Mouse (Mus musculus) MEL (cell line): ENCODE results near the gene Slc35b2. TPM values are rescaled to one million over a fixed set of nuclear protein-coding genes. Genes with fewer than 3 reads are reported as not detected.

ENCODE experiments used
- DNase-seq: peaks from one replicate; pipeline ENCODE4 v3.0.0; 2011; ENCODE audit warnings: low read depth, low spot score
- H3K27ac ChIP-seq: 2 replicates; pipeline ENCODE4 v1.5.1; 2012; ENCODE audit warnings: low read depth, mild to moderate bottlenecking, control low read depth, low read length, moderate library complexity; ENCODE audit not compliant: control insufficient read depth
- H3K27me3 ChIP-seq, 2 experiments: fragments of 150-350 bp in 1 of 2; sonication (generic) in 1 of 2; 2 replicates each; pipeline ENCODE4 v1.6.1; 2012; ENCODE audit warnings: low read length in 2 of 2, mild to moderate bottlenecking in 2 of 2, improper control_type of control experiment in 1 of 2, moderate library complexity in 1 of 2; ENCODE audit not compliant: insufficient read depth in 2 of 2, control insufficient read depth in 1 of 2
- H3K36me3 ChIP-seq, 2 experiments: 2 replicates each; pipeline ENCODE4 v1.6.1; 2012 to 2014; ENCODE audit warnings: low read length in 2 of 2, improper control_type of control experiment in 1 of 2, inconsistent platforms in 1 of 2, mild to moderate bottlenecking in 1 of 2; ENCODE audit not compliant: insufficient read depth in 2 of 2, control insufficient read depth in 1 of 2
- H3K4me1 ChIP-seq, 2 experiments: fragments of 150-350 bp in 1 of 2; sonication (generic) in 1 of 2; 2 replicates each; pipeline ENCODE4 v1.6.1; 2012; ENCODE audit warnings: low read length in 2 of 2, improper control_type of control experiment in 1 of 2, mild to moderate bottlenecking in 1 of 2; ENCODE audit not compliant: insufficient read depth in 2 of 2, control insufficient read depth in 1 of 2
- H3K4me3 ChIP-seq, 2 experiments: fragments of 150-350 bp in 1 of 2; sonication (generic) in 1 of 2; 2 replicates each; pipeline ENCODE4 v1.5.1; 2012; ENCODE audit warnings: low read depth in 2 of 2, low read length in 2 of 2, mild to moderate bottlenecking in 2 of 2, moderate library complexity in 2 of 2, control low read depth in 1 of 2, improper control_type of control experiment in 1 of 2; ENCODE audit not compliant: control insufficient read depth in 1 of 2, insufficient read depth in 1 of 2
- H3K79me2 ChIP-seq: 2 replicates; pipeline ENCODE4 v1.6.1; 2012; ENCODE audit warnings: mild to moderate bottlenecking, low read length, moderate library complexity; ENCODE audit not compliant: control insufficient read depth, poor library complexity, insufficient read depth
- H3K9ac ChIP-seq: 2 replicates; pipeline ENCODE4 v1.6.1; 2012; ENCODE audit warnings: low read depth, mild to moderate bottlenecking, control low read depth, low read length, moderate library complexity; ENCODE audit not compliant: control insufficient read depth, poor library complexity, severe bottlenecking
- H3K9me3 ChIP-seq: fragments of 150-350 bp; sonication (generic); replicated peaks from 2 replicates; pipeline ENCODE4 v1.6.1; 2012; ENCODE audit warnings: mild to moderate bottlenecking, low read length, improper control_type of control experiment, moderate library complexity; ENCODE audit not compliant: insufficient read depth
- BHLHE40 ChIP-seq: IDR thresholded peaks from 2 replicates; pipeline ENCODE4 v1.6.1; 2012; ENCODE audit warnings: low read depth, mild to moderate bottlenecking, inconsistent platforms, low read length, improper control_type of control experiment, borderline replicate concordance
- CTCF ChIP-seq, 3 experiments: IDR thresholded peaks in 2 of 3; conservative IDR thresholded peaks in 1 of 3; 2 replicates each; pipeline ENCODE4 v1.5.1; 2011 to 2012; ENCODE audit warnings: low read length in 3 of 3, low read depth in 2 of 3, mild to moderate bottlenecking in 2 of 3, improper control_type of control experiment in 1 of 3, inconsistent platforms in 1 of 3, mixed read lengths in 1 of 3, moderate library complexity in 1 of 3; ENCODE audit not compliant: control insufficient read depth in 1 of 3, insufficient read depth in 1 of 3, poor library complexity in 1 of 3, severe bottlenecking in 1 of 3
- E2F4 ChIP-seq: IDR thresholded peaks from 2 replicates; pipeline ENCODE4 v1.6.1; 2011; ENCODE audit warnings: low read depth, low read length, improper control_type of control experiment, borderline replicate concordance
- EP300 ChIP-seq, 2 experiments: IDR thresholded peaks; 2 replicates each; pipeline ENCODE4 v1.6.1; 2011; ENCODE audit warnings: improper control_type of control experiment in 2 of 2, low read length in 2 of 2, low read depth in 1 of 2, mild to moderate bottlenecking in 1 of 2
- ETS1 ChIP-seq: IDR thresholded peaks from 2 replicates; pipeline ENCODE4 v1.6.1; 2012; ENCODE audit warnings: low read depth, mild to moderate bottlenecking, inconsistent platforms, low read length, improper control_type of control experiment, moderate library complexity
- GABPA ChIP-seq: IDR thresholded peaks from 2 replicates; pipeline ENCODE4 v1.6.1; 2012; ENCODE audit warnings: low read depth, mild to moderate bottlenecking, inconsistent platforms, low read length, improper control_type of control experiment, moderate library complexity
- GATA1 ChIP-seq: IDR thresholded peaks from 2 replicates; pipeline ENCODE4 v1.6.1; 2011; ENCODE audit warnings: low read depth, low read length, improper control_type of control experiment
- JUND ChIP-seq: IDR thresholded peaks from 2 replicates; pipeline ENCODE4 v1.6.1; 2011; ENCODE audit warnings: low read depth, mild to moderate bottlenecking, improper control_type of control experiment, low read length
- KAT2A ChIP-seq: conservative IDR thresholded peaks from 2 replicates; pipeline ENCODE4 v1.6.1; 2012; ENCODE audit warnings: low read depth, low read length, improper control_type of control experiment, inconsistent platforms
- MYC ChIP-seq: IDR thresholded peaks from 2 replicates; pipeline ENCODE4 v1.6.1; 2011; ENCODE audit warnings: low read depth, mild to moderate bottlenecking, low read length, improper control_type of control experiment, moderate library complexity
- RCOR1 ChIP-seq: IDR thresholded peaks from 2 replicates; pipeline ENCODE4 v1.6.1; 2012; ENCODE audit warnings: low read depth, mild to moderate bottlenecking, inconsistent platforms, low read length, improper control_type of control experiment
- SIN3A ChIP-seq: IDR thresholded peaks from 2 replicates; pipeline ENCODE4 v1.6.1; 2012; ENCODE audit warnings: low read length, improper control_type of control experiment, inconsistent platforms
- SMC3 ChIP-seq: IDR thresholded peaks from 2 replicates; pipeline ENCODE4 v1.6.1; 2011; ENCODE audit warnings: low read depth, low read length, improper control_type of control experiment
- TBP ChIP-seq: IDR thresholded peaks from 2 replicates; pipeline ENCODE4 v1.8.0; 2011; ENCODE audit warnings: low read depth, low read length, improper control_type of control experiment
- ZKSCAN1 ChIP-seq: IDR thresholded peaks from 2 replicates; pipeline ENCODE4 v1.6.1; 2012; ENCODE audit warnings: low read depth, mild to moderate bottlenecking, inconsistent platforms, low read length, improper control_type of control experiment, moderate library complexity
- ZNF384 ChIP-seq: IDR thresholded peaks from 2 replicates; pipeline ENCODE4 v1.6.1; 2012; ENCODE audit warnings: low read depth, mild to moderate bottlenecking, inconsistent platforms, low read length, improper control_type of control experiment
- polyA plus RNA-seq, 2 experiments: library from polyadenylated mRNA; stranded (reverse) in 1 of 2; unstranded in 1 of 2; fragments of >175 nt in 1 of 2; fragments of >200 nt in 1 of 2; gene quantifications; 2 replicates each; pipeline versions ENCODE4 v1.2.1 to v1.2.4; 2012; ENCODE audit warnings: low replicate concordance in 2 of 2, low read depth in 1 of 2; ENCODE audit not compliant: insufficient read length in 2 of 2, insufficient read depth in 1 of 2, missing spikeins in 1 of 2
- total RNA-seq: library from RNA; depleted of rRNA; stranded (reverse); fragments of 300-350 nt; gene quantifications from 2 replicates; pipeline ENCODE4 v1.2.3, GENCODE M21; 2012

The Slc35b2 gene
- total and polyA plus RNA-seq, 3 experiments: 81.7 to 111 TPM; not detected in 1

DNA sequence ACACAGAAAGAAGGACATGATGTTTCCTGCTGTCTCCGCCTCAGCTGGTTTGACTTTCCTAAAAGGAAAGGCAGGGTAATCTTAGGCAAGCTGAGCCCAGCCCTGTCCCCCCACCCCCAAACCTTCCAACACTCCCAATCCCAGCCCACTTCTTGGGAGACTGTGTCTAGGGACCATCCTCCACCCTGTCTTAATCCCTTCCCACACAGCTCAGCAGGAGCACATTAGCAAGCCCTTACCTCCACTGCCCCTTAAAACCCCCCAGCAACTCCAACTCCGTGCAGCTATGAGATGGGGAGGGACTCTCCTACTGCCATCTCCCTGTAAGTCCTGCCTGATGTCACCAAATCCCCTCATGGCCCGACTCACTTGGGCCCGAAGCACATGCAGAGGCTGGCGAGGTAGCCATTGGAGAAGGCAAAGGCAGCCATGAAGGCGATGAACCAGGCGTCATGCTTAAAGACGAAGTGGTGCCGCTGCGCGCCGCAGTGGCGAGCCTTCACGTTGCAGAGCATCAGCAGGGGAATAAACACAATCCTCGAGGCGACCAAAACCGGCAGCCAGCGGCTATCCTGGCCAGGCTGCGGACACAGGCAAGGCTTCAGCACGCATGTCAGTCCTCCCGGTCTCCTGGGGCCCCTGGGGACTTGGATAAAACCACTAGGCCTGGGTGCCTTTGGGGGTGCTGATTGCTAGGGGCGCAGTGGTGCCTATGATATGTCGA lies 22.2 kb downstream of the Slc35b2 start:
- TF ChIP-seq SIN3A: no peak
- TF ChIP-seq MYC: no peak
- TF ChIP-seq EP300 (IDR thresholded peaks at IDR 0.05; ENCODE audit: low read depth in 1 of 2, low read length in 2 of 2): no peak
- no peak for TF ChIP-seq ZNF384
- no peak for TF ChIP-seq E2F4
- TF ChIP-seq, all 39 proteins: peak for 0
- Histone ChIP-seq H3K4me1 (peaks cover 14 to 30% of the 10 kb centered on the region in 2 experiments), H3K9ac (no peak overlapping the region), H3K36me3 (peaks cover 7 to 19% of the 10 kb centered on the region in 2 experiments; a peak in 3 of 4 replicates), H3K79me2 (peaks cover 1% of the 10 kb centered on the region; the same call in 1 of the 2 replicates), H3K4me3 (no peak overlapping the region), H3K27ac (no peak overlapping the region), H3K27me3 (no peaks in the 10 kb centered on the region), H3K9me3 (no peaks in the 10 kb centered on the region)
- no peak for DNase-seq

GRCm38 (mm10) chr17:45586449-45586837 lies 22.8 kb downstream of the Slc35b2 start:
- Histone ChIP-seq H3K36me3 (peaks cover 8 to 16% of the 10 kb centered on the region in 2 experiments; a peak in 3 of 4 replicates), H3K79me2 (peaks cover 3% of the 10 kb centered on the region; the same call in 1 of the 2 replicates), H3K4me3 (no peak overlapping the region), H3K4me1 (peaks cover 12 to 27% of the 10 kb centered on the region in 2 experiments), H3K9ac (no peak overlapping the region), H3K27ac (no peak overlapping the region), H3K27me3 (no peaks in the 10 kb centered on the region), H3K9me3 (no peaks in the 10 kb centered on the region)
- no peak for TF ChIP-seq E2F4
- TF ChIP-seq GATA1: no peak
- no peak for TF ChIP-seq SIN3A
- TF ChIP-seq ETS1: no peak
- no peak for TF ChIP-seq BHLHE40
- TF ChIP-seq GABPA: no peak
- no peak for TF ChIP-seq RCOR1
- TF ChIP-seq CTCF (IDR thresholded peaks at IDR 0.05 in 2 of 3, conservative IDR thresholded peaks at IDR 0.05 in 1 of 3; ENCODE audit: control insufficient read depth in 1 of 3, insufficient read depth in 1 of 3, low read depth in 2 of 3, low read length in 3 of 3, poor library complexity in 1 of 3, severe bottlenecking in 1 of 3): peak; percentile 58 to 78 (median 67)
- 0 out of 2 replicates have a peak, but pooled peaks have one; percentile 9 for TF ChIP-seq SMC3
- TF ChIP-seq JUND: no peak
- TF ChIP-seq TBP: no peak
- no peak for TF ChIP-seq KAT2A
- no peak for TF ChIP-seq ZKSCAN1
- TF ChIP-seq ZNF384: no peak
- DNase-seq: peak; percentile 75
